Mouse (Mus musculus) Patski (cell line): ENCODE measurements around the gene 2010111I01Rik. TPM values are rescaled to one million over a fixed set of nuclear protein-coding genes. Genes with fewer than 3 reads are reported as not detected.

Experiments
- ATAC-seq: fragments of 100-300 bp; one replicate; pipeline ENCODE4 v1.8.0; 2021
- CTCF ChIA-PET: fragments of 350-600 bp; sonication (Branson Sonifier 250); formaldehyde crosslinking; loops from one replicate; lab custom pipeline; 2022; ENCODE audit warnings: inconsistent platforms; lab: Charles Lee
- POLR2A ChIA-PET: fragments of 350-600 bp; sonication (Branson Sonifier 250); formaldehyde crosslinking; loops from one replicate; lab custom pipeline; 2022; ENCODE audit warnings: antibody characterized with exemption, inconsistent platforms; lab: Charles Lee
- DNase-seq: peaks from one replicate; pipeline ENCODE4 v3.0.0-alpha.2; 2011; ENCODE audit warnings: low read depth, low spot score
- H3K27me3 ChIP-seq: fragments of 371-371 bp; one replicate; pipeline ENCODE4 v1.5.1; 2021
- CTCF ChIP-seq: fragments of 100-300 bp; IDR thresholded peaks from one replicate; pipeline ENCODE4 v1.5.1; 2021
- in situ Hi-C: fragments of 300-500 bp; cut with MboI; formaldehyde crosslinking; loops from 3 replicates; pipeline ENCODE4 v1.11.1; 2018; ENCODE audit warnings: low pct_unique_long_range_greater_than_20kb, mixed read lengths
- polyA plus RNA-seq: library from polyadenylated mRNA; unstranded; gene quantifications from one replicate; pipeline ENCODE4 v1.2.3, GENCODE M21; 2021

The 2010111I01Rik gene
- polyA plus RNA-seq, 1 experiment from 2014 or later, result 98.5 TPM

- H3K27me3 ChIP-seq, result no peaks in the 10 kb centered on the region
- ChIA-PET POLR2A (interaction anchor here (1.1 to 2.4 kb wide), 4 partner anchors 32 to 58 kb away, joined by 3 to 15 read pairs (median 8); no protein-coding TSS in a partner anchor), CTCF (interaction anchor here (1.0 to 2.9 kb wide), 9 partner anchors 11 to 145 kb away, joined by 3 to 12 read pairs (median 5); no protein-coding TSS in a partner anchor)
- in situ Hi-C loops, result loop anchor here (5.0 kb wide), 1 partner anchor 46 kb away; no protein-coding TSS in a partner anchor
- DNase-seq (no peak), ATAC-seq (no peak)
- TF ChIP-seq CTCF, result no peak
These were observed 221.9 kb downstream of the 2010111I01Rik start for GRCm38 (mm10) chr13:63186642-63187041.

DNA sequence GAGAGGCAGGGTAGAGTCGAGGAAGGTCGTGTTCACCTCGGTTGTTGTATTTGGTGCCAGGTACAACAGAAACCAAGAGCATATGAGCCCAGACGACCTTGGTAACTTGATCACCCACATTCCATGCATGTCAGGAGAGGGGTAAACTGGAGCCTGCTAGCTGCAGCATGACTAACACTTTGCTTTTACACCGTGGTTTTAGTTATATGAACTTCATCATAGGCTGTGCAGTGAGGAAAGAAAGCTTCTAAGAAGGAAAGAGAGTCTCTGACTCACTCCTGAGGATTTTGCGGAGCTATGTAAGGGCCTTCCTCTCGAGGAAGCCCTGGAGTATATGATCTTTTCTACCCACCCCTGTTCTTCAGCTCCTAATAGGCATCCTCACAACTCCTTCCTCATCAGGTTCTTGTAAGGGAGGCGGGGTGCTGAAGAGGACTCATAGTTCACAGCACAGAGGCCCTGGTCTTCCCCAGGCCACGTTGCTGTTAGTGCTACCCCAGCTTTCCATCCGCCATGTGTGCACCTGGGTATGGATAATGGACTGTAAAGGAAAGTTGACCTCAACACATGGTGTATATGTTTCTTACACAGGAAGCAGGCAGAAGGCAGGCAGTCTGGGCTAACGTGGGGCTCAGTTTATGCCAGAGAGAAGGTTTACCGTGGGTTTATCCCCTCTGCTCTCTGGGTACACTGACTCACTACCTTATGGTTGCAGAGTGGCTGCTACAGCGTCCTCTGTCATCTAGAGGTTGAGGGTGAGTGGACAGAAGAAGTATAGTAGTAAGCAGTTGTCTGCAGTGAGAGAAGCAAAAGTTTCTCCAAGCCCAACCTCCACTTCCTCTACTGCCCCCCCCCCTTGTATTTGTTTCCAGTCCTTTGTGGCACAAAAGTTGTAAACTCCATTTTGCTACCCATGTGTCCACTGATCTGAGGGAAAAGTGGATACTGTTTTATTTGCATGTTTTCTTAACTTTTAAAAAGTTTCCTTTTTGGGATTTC is 222.8 kb downstream of the 2010111I01Rik start:
- ATAC-seq, result peak; percentile 97
- ChIA-PET POLR2A (interaction anchor here (0.7 to 2.4 kb wide), 7 partner anchors 32 to 140 kb away, joined by 3 to 15 read pairs (median 8); no protein-coding TSS in a partner anchor), CTCF (interaction anchor here (1.0 to 2.9 kb wide), 10 partner anchors 12 to 144 kb away, joined by 3 to 12 read pairs (median 5); no protein-coding TSS in a partner anchor)
- TF ChIP-seq CTCF, result no peak
- no peaks in the 10 kb centered on the region for H3K27me3 ChIP-seq
- peak; percentile 77 for DNase-seq
- in situ Hi-C loops, result loop anchor here (5.0 kb wide), 1 partner anchor 45 kb away; no protein-coding TSS in a partner anchor

GRCm38 (mm10) chr13:63188306-63188705 is 223.6 kb downstream of the 2010111I01Rik start:
- CTCF ChIA-PET, result interaction anchor here (1.8 to 2.8 kb wide), 4 partner anchors 16 to 58 kb away, joined by 4 to 9 read pairs (median 7); no protein-coding TSS in a partner anchor
- H3K27me3 ChIP-seq, result no peaks in the 10 kb centered on the region
- in situ Hi-C loops, result loop anchor here (5.0 kb wide), 1 partner anchor 44 kb away; no protein-coding TSS in a partner anchor
- no peak for ATAC-seq
- POLR2A ChIA-PET, result interaction anchor here (0.7 to 2.4 kb wide), 4 partner anchors 52 to 141 kb away, joined by 3 to 15 read pairs (median 6); no protein-coding TSS in a partner anchor
- DNase-seq, result no peak
- TF ChIP-seq CTCF, result no peak

GRCm38 (mm10) chr13:63188811-63189210 is 224.1 kb downstream of the 2010111I01Rik start:
- ATAC-seq (no peak), DNase-seq (no peak)
- TF ChIP-seq CTCF, result no peak
- in situ Hi-C loops, result loop anchor here (5.0 kb wide), 1 partner anchor 43 kb away; no protein-coding TSS in a partner anchor
- CTCF ChIA-PET, result interaction anchor here (0.8 to 2.8 kb wide), 5 partner anchors 15 to 52 kb away, joined by 3 to 8 read pairs (median 4); no protein-coding TSS in a partner anchor
- POLR2A ChIA-PET, result interaction anchor here (0.6 to 2.4 kb wide), 4 partner anchors 52 to 142 kb away, joined by 3 to 15 read pairs (median 6); no protein-coding TSS in a partner anchor
- H3K27me3 ChIP-seq, result no peaks in the 10 kb centered on the region

DNA sequence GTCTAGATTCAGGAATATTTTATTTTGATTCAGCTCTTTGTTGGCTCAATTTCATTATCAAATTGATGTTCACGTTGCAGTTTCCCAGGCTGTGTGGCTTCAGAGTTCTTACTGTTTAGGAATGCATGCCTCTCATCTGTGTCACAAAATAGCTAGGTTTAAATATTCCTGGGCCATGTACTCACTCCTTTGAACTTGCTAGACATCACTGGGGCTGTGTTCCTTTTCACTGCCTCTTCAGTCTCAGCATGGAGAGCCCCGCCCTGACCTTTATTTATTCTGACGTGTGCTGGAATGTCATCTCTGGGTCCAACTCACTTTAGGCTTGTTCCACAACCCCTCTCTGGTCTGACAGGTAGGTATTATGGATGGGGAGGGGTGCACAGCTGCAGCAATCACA is 228.7 kb downstream of the 2010111I01Rik start:
- in situ Hi-C loops, result no loop called here
- CTCF ChIA-PET, result interaction anchor here (1.0 to 1.7 kb wide), 3 partner anchors 12 to 88 kb away, joined by 3 to 8 read pairs (median 3); no protein-coding TSS in a partner anchor
- TF ChIP-seq CTCF, result no peak

DNA sequence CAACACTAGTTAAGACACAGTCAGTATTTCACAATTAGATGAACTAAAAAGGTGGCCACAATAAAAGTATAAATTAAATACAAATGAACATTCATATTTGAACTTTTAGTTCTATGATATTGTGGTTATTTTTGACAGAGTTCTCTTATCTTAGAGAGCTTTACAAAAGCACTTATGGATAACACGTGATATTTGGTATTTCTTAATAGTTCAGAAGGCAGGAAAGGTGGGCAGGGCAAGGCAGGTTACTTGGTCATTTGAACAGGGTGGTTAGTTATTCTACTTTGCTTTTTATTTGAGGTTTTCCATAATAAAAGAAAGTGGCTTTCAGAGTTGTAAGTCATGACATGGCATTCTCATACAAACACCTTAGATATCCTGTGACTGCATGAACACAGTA is 233.3 kb downstream of the 2010111I01Rik start:
- ChIA-PET POLR2A (no interaction called here), CTCF (interaction anchor here (0.7 to 1.1 kb wide), 2 partner anchors 8 to 151 kb away, joined by 3 read pairs; no protein-coding TSS in a partner anchor)
- in situ Hi-C loops, result no loop called here
- ATAC-seq (no peak), DNase-seq (no peak)
- no peak for TF ChIP-seq CTCF
- no peaks in the 10 kb centered on the region for H3K27me3 ChIP-seq

More for the DNA sequence above, 228.7 kb downstream of the 2010111I01Rik start:
- DNase-seq (no peak), ATAC-seq (peak; percentile 89)
- H3K27me3 ChIP-seq, result no peaks in the 10 kb centered on the region
- POLR2A ChIA-PET, result interaction anchor here (0.9 kb wide), 1 partner anchor 75 kb away, joined by 3 read pairs; no protein-coding TSS in a partner anchor

DNA sequence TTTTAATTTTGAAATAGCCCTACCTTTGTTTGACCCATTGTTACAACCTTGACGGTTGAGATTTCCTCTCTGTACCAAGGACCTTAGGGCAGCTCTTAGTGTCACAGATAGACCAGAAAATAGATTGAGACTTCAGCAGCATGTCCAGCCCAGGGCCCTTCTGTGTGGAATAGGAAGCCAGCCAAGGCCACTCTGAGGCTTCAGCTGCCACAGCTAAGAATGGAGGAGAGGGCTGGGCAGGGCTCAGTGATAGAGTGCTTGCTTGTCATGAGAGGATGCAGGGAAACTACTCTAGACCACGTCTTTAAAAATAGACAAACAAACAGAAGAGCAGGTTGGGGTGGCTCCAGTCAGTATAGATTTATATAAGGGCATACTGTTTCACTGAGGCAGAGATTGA is 234.9 kb downstream of the 2010111I01Rik start:
- TF ChIP-seq CTCF, result no peak
- POLR2A ChIA-PET, result no interaction called here
- H3K27me3 ChIP-seq, result no peaks in the 10 kb centered on the region
- in situ Hi-C loops, result no loop called here
- DNase-seq, result no peak
- no peak for ATAC-seq
- CTCF ChIA-PET, result interaction anchor here (1.1 to 1.3 kb wide), 2 partner anchors 12 to 27 kb away, joined by 3 to 4 read pairs; no protein-coding TSS in a partner anchor

GRCm38 (mm10) chr13:63203502-63204278 is 239.0 kb downstream of the 2010111I01Rik start:
- ChIA-PET POLR2A (interaction anchor here (1.4 kb wide), 1 partner anchor 46 kb away, joined by 4 read pairs; no protein-coding TSS in a partner anchor), CTCF (interaction anchor here (1.1 to 1.8 kb wide), 3 partner anchors 14 to 157 kb away, joined by 4 to 7 read pairs (median 4); no protein-coding TSS in a partner anchor)
- no peak for ATAC-seq
- in situ Hi-C loops, result no loop called here
- H3K27me3 ChIP-seq, result no peaks in the 10 kb centered on the region
- no peak for TF ChIP-seq CTCF
- DNase-seq, result no peak

- CTCF ChIA-PET, result interaction anchor here (0.7 to 2.2 kb wide), 7 partner anchors 8 to 159 kb away, joined by 3 to 8 read pairs (median 3); no protein-coding TSS in a partner anchor
- DNase-seq (peak; percentile 43), ATAC-seq (peak; percentile 89)
- in situ Hi-C loops, result no loop called here
- TF ChIP-seq CTCF, result no peak
- POLR2A ChIA-PET, result interaction anchor here (0.8 to 1.2 kb wide), 2 partner anchors 20 to 26 kb away, joined by 3 to 5 read pairs; no protein-coding TSS in a partner anchor
- no peaks in the 10 kb centered on the region for H3K27me3 ChIP-seq
These were observed 241.1 kb downstream of the 2010111I01Rik start for GRCm38 (mm10) chr13:63205750-63206149.
